Mouse (Mus musculus) embryonic stem cell, embryonic (primary cell): Measurements from ENCODE around the gene Rsbn1.

Experiments
- CTCF ChIA-PET, 4 experiments: fragments of 300-600 bp in 2 of 4; fragments of 350-600 bp in 2 of 4; sonication (Branson Sonifier 250); formaldehyde crosslinking; loops; one replicate each; lab custom pipeline; 2022; ENCODE audit warnings: inconsistent platforms in 2 of 4; lab: Charles Lee
- POLR2A ChIA-PET, 4 experiments: fragments of 300-600 bp in 2 of 4; fragments of 350-600 bp in 2 of 4; sonication (Branson Sonifier 250); formaldehyde crosslinking; loops; one replicate each; lab custom pipeline; 2022; ENCODE audit warnings: antibody characterized with exemption in 4 of 4, inconsistent platforms in 1 of 4; lab: Charles Lee

The Rsbn1 gene

DNA sequence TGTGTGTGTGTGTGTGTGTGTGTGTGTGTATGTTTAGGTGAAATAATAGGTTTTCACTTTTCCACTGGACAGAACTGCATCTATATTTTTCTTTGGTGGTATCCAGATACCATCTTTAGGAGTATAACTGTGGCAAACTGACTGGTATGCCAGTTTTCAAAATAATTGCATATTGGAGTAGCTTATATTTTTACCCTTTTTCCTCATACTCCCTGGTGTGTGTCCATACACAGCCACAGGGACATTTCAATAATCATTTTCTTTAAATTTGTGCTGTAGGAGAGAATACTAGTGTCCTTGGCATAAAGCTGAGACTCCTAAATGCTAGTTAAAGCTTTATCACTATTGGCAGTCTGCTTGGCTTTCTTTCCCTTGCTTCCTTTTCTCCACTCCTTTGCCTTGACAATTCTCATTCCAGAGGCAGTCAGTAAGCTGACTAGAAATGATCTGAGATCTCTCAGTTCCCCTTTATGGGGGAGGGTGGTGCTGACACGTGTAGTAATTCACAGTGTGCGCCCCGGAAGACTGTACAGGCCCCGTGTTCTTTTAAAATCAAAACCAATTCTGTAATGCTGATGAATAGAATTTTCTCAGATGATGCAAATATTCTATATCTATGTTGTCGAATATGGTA is 2.4 kb downstream of the Rsbn1 start:
- POLR2A ChIA-PET: interaction anchor here in 1 of 4 experiments (1.0 to 2.1 kb wide), 5 partner anchors 11 to 96 kb away, joined by 3 to 9 read pairs (median 4); no protein-coding TSS in a partner anchor
- CTCF ChIA-PET: no interaction called here

DNA sequence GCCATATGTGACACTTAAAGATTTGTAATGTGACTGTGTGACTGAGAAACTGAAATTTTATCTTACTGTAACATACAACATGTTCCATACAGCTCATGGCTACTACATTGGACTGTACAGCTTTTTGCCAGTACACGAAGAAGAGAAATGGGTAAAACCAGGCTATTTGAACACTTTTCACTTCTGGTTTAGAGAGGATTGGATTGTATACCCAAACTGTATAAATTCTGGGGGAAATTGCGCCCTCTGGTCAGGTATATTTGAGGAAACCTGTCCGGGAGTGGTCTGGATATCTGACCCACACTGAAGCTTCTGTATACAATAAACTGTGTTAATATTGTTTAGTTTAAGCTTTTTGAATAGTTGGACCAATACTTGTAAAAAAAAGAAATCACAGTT is 2.9 kb downstream of the Rsbn1 start:
- ChIA-PET POLR2A (interaction anchor here in 1 of 4 experiments (0.6 to 2.1 kb wide), 5 partner anchors 10 to 95 kb away, joined by 3 to 9 read pairs (median 4); no protein-coding TSS in a partner anchor), CTCF (no interaction called here)

DNA sequence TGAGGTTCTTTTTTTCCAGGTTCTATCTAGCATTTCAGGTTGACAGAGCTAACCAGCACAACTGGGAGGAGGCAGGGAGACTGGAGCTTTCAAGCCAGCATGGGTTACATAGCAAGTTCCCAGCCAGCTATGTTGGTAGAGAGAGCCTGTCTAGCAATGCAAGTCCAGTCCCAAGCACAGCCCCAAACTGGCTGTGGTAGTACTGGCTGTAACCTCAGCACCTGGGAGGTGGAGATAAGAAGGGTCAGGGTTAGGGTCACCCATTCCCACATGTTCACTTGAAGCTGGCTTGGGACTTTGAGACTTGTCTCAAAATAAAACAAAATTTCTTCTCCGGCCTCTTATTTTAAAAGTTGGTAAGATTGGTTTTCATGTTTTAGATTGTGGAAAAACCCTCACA is 6.2 kb downstream of the Rsbn1 start:
- ChIA-PET CTCF (interaction anchor here in 1 of 4 experiments (0.6 kb wide), 1 partner anchor 183 kb away, joined by 3 read pairs; no protein-coding TSS in a partner anchor), POLR2A (interaction anchor here in 2 of 4 experiments (0.7 to 2.6 kb wide), 3 partner anchors 8 to 222 kb away, joined by 3 to 9 read pairs (median 4); no protein-coding TSS in a partner anchor)

DNA sequence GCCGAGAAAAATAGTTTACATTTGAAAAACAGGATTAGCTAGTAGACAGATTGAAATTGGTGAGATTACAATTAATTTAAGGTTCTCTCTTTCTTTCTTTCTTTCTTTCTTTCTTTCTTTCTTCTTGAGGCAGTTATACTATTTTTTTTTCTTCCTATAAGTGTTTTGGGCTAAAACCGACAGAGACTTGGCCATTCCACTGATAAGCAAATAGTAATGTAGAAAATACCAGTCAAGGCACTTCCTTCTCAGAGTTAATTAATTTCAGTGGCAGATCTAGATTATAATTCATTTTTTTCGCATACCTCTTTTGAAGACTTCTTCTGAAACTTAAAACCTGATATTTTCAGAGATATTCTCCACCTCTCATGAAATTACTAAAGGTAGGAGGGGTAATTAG is 11.4 kb downstream of the Rsbn1 start:
- ChIA-PET POLR2A (interaction anchor here in 2 of 4 experiments (0.6 to 1.7 kb wide), 8 partner anchors 8 to 1971 kb away, joined by 3 to 6 read pairs (median 3); partner anchors contain the start of gene Rsbn1 (in 2 of the 2)), CTCF (no interaction called here)

DNA sequence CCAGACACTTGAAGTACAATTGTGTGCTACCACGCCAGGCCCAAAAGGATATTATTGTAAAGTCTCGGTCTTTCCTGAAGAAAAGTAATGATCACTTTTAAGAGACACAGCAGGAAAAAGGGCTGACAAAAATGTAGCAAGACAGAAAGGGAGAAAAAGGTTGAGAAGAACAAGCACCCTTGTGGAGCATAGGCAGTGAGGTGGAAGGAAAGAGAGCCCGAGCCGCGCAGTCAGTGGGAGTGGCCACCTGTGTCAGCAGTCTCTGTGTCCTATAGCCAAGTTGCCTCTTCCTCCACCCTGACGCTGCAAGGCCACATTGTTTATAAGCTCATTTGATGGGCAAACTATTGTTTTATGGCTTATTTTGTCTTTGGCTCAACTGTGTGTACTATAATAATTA is 13.6 kb downstream of the Rsbn1 start:
- CTCF ChIA-PET: no interaction called here
- POLR2A ChIA-PET: interaction anchor here in 2 of 4 experiments (1.1 to 2.1 kb wide), 3 partner anchors 8 to 13 kb away, joined by 4 to 9 read pairs (median 4); partner anchors contain the start of gene Rsbn1 (in 1 of the 2)

DNA sequence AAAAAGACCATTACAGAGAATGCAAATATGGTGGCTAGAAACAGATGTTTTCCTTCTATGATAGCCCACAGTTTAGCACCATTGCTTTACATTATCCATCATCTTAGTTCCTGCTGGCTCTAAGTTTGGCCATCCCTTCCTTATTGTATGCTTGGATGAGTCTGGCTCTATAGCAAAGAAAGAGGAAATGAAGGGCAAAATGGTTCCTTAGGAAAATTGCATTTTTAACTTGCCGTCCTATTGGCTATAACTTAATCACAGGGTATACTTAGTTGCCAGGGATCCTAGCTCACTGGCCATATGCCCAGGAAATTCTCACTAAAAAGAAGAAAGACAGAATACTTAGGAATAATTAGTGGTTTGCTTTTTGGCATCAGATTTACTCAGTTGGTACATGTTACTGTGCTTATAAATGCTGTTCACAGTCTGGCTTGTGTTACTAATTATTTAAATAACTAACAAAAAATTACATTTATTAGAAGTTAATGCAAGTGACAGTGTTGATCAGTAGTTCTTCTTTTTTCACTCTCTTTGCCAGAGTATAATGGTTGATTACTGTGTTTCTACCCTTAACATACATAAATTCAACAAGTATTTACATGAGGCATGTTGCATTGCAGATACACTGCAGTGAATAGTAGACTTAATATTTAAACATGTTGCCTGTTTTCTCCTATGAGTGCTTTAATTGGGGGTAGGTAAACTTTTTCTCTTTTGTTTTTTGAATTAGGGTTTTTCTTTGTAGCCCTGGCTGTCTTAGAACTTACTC is 31.1 kb downstream of the Rsbn1 start:
- ChIA-PET CTCF (no interaction called here), POLR2A (interaction anchor here in 1 of 4 experiments (0.5 kb wide), 1 partner anchor 89 kb away, joined by 6 read pairs; no protein-coding TSS in a partner anchor)

DNA sequence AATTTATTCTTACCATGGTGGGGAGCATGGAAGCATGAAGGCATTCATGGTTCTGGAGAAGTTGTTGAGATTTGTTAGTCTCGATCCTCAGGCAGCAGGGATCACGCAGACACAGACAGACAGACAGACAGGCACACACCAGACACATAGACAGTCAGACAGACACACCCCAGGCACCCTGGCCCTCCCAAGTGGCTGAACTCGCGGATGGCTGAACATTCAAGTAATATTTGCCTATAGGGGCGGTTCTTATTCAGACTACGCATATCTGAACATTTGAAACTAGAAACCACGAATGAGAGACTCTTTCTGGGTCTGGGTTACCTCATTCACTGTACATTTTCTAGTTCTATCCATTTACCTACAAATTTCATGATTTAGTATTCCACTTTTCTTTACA is 34.7 kb downstream of the Rsbn1 start:
- CTCF ChIA-PET: no interaction called here
- POLR2A ChIA-PET: interaction anchor here in 2 of 4 experiments (1.1 to 1.4 kb wide), 2 partner anchors 18 to 20 kb away, joined by 3 to 4 read pairs; partner anchors contain the start of gene Phtf1 (in 1 of the 2)

DNA sequence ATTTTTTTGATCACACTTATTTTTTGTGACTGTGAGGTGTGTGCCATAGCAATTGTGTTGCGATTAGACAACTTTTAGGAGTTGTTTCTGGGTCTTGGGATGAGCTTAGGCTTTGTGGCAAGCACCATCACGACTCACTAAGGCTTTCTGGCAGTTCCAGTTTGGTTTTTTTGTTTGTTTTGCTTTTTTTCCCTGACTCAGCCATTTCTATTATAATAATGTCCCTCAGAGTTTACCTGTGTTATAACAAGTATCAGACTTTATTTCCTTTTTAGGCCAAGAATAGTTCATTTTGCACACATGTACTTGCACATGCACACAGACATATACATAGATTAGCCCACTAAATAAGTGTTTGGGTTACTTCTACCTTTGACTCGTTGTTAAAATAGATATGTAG is 46.7 kb downstream of the Rsbn1 start:
- POLR2A ChIA-PET: no interaction called here
- CTCF ChIA-PET: no interaction called here

DNA sequence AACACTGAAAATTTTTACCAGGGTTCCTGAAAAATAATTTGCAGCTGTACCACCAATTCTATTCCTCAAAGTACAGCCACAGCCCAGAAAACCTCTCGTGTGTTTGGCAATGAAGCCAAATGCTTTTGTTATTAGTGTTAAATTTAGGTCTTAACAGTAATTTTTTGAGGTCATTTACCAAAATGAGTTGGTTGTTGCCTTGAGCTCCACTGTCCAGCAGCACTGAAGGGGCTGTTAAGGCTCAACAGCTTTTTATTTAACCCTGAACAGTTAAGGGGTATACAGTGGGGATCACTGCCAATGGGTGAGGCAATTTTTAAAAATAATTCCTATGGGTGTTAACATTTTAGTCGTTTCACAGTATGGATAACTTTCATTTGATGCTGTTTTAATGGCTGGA is 53.3 kb downstream of the Rsbn1 start:
- ChIA-PET POLR2A (interaction anchor here in 3 of 4 experiments (0.5 to 4.9 kb wide), 14 partner anchors 11 to 672 kb away, joined by 3 to 21 read pairs (median 3); partner anchors contain the start of gene Rsbn1 (in 3 of the 3)), CTCF (no interaction called here)

DNA sequence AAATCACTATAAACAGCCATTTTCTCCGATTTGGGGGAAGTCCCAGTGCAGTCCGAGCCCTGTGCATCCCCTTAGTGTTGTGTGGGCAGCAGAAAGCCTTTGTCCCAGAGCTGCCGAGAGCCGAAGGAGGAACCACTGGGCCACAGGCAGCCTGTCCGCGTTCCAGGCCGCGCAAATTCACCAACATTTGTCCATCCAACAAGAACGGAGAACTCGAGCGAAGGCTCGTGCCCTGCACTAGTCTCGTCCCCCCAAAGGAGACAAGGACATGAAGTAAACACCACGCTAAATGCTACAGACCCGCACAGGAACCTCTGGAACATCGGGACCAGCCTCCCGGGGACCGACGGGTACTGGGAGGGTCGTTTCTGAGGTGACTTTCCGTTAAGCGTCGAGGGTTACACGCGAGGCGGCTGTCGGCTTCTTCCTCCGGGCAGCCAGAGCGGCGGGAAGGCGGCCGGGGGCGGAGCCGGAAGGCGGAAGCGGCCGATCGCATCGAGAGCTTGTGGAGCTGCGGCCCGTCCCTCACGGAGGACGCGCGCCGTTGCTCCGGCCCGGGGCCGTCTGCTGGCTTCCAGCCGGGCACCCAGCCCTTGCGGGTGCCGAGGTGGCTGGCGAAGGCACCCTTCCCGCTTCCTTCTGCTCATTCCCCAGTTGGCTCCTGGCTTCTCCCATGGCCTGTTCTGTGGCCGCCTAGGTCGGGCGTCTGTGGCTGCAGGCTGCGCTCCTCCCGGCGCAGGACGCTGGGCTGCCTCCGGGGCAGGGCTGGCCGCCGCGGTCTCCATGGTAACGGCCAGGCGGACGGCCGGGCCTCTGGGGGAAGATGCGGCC is 54.2 kb downstream of the Rsbn1 start, which contains the start of gene Phtf1:
Gene Phtf1, plus strand, starts transcription at position 250 of the 831 bp plus-strand sequence.
- CTCF ChIA-PET: no interaction called here
- POLR2A ChIA-PET: interaction anchor here in 3 of 4 experiments (0.5 to 4.9 kb wide), 23 partner anchors 9 to 707 kb away, joined by 3 to 21 read pairs (median 3); partner anchors contain the start of gene Rsbn1 (in 3 of the 3)

DNA sequence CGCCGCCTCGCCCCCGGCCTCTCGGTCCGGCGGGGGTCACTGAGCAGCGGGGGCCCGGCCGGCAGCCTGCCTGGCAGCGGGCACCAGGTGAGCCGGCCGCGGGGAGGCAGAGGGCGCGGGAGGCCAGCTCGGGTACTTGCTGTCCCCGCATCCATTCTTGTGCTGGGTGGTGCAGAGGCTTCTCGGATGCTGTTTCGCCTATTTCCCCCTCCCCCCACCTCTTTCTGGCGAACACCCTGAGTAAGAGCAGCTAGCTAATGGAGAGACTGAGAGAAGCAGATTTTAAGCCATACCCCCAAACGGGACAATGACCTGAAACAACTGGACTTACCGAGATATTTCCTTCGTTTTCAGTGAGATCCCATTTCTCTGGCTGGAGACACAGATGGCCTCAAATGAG is 54.8 kb downstream of the Rsbn1 start:
- POLR2A ChIA-PET: interaction anchor here in 3 of 4 experiments (0.5 to 4.9 kb wide), 15 partner anchors 9 to 706 kb away, joined by 3 to 21 read pairs (median 3); partner anchors contain the start of gene Rsbn1 (in 2 of the 3)

DNA sequence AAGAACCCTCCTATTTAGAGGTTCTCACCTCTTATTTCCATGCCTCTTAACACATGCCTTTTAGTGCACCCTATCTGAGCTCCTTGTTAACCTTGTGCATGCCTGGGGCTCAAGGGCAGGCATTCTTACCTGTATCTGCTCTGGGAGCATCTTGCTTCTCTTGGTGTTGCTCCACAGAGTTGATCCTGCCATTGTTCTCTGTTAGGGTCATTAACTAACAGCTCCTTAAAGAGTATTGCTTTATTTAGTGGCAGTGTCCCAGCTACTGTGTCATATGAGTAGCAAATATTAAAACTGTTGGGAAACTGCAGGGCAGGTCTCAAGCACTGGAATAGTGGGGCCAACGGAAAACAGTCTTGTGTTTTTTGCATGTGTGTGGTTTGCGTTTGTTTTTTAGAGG is 57.2 kb downstream of the Rsbn1 start:
- CTCF ChIA-PET: interaction anchor here in 2 of 4 experiments (0.5 to 0.7 kb wide), 2 partner anchors 84 to 731 kb away, joined by 3 read pairs; no protein-coding TSS in a partner anchor
- POLR2A ChIA-PET: no interaction called here

More for the DNA sequence above, 54.8 kb downstream of the Rsbn1 start:
- CTCF ChIA-PET: no interaction called here

DNA sequence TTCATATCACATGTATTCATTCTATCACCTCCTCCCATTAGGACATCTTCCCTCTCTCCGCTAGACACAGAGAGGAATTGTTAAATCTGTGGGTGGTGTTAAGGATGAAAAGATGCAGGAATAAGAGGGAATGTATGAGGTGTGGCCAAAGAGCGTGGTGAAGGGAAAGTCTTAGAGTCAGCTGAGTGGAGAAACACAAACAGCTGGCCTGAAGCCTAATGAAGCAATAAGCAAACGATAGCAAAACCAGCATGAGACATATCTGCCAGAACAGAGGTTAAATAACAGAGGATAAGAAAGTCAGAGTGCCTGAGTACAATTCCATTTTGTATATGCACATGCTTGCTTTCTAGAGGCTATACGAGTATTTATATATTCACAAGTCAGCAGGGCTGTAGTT is 70.6 kb downstream of the Rsbn1 start:
- CTCF ChIA-PET: no interaction called here
- POLR2A ChIA-PET: no interaction called here

DNA sequence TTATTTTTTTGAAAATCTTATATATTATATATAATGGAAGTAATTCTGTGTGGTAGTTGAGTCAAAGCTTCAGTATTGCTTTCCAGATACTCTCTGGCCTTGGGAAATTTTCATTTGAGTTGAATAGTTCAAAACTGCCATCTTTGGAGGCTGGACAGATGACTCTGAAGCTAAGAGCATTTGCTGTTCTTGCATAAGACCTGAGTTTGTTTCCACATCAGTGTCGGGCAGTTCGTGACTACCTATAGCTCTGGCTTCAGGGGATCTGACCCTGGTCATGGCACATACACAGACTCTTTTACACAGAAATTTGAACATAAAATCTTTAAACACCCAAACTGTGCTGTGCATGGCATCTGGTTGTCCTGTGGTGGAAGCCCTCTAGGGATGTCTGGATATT is 71.3 kb downstream of the Rsbn1 start:
- POLR2A ChIA-PET: interaction anchor here in 1 of 4 experiments (1.4 to 1.7 kb wide), 2 partner anchors 11 to 18 kb away, joined by 3 to 4 read pairs; partner anchors contain the start of gene Phtf1
- CTCF ChIA-PET: no interaction called here

DNA sequence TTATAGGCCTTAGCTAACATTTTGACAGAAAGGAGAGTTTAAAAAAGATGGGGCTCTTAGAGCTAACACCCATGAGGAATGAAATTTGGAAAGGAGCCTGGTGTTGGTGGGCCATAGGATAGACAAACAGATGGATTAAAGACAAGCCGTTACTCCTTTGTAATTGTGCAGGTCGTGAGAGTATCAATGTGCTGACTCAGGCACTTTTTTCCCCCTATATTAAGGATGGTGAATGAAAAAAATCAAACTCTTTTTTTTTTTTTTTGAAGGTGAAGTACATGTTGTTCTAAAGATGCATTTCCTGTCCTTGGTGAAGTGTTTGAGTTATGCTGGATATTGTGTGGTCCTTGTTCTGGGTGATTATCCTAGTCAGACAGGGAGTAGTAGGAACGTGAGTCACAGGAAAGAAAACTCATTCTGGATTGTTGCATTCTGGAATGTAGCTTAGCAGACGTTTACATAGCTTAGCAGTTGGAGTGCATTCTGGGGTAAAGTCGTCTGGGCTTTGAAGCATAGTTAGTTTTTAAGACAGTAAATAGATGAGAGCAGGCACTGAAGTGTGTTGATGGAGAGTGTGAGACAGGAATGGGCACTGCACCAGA is 74.0 kb downstream of the Rsbn1 start:
- ChIA-PET POLR2A (interaction anchor here in 1 of 4 experiments (0.7 kb wide), 1 partner anchor 9 kb away, joined by 4 read pairs; no protein-coding TSS in a partner anchor), CTCF (no interaction called here)

DNA sequence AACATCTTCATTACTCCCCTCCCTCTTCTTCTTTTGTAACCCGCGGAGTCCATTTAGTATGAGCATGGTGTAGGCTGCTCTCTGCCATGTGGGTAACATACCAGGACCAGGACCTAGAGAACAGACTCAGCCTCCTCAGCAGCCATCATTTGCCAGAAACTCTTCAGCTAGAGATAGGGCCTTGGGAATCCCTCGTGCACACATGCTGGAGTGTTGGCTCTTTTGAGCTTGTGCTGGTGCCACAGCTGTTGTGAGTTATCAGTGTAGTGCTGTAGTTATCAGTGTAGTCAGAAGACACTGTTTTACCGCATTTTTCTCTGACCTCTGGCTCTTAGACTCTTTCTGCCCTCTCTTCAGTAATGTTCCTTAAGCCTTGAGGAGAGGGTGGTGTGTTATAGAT is 75.4 kb downstream of the Rsbn1 start:
- CTCF ChIA-PET: no interaction called here
- POLR2A ChIA-PET: interaction anchor here in 1 of 4 experiments (1.0 to 1.7 kb wide), 2 partner anchors 15 to 754 kb away, joined by 3 to 5 read pairs; no protein-coding TSS in a partner anchor

DNA sequence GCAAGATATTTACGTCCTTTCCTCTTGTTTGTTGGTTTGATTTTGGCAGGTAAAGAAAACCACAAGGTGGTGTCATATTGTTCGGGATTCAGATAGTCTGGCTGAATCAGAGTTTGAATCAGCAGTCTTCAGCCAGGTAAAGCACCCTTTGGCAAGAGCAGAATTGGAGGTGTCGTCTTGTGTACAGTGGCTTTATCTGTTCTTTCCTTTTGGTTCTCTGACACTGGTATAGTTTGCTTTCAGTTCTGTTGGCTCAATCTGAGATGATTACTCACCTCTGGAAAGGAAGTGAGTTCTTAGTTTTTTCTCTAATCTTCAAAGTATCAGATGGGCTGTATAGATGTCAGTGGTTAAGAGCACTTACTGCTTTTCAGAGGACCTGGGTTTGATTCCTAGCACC is 77.4 kb downstream of the Rsbn1 start:
- CTCF ChIA-PET: no interaction called here
- POLR2A ChIA-PET: no interaction called here

DNA sequence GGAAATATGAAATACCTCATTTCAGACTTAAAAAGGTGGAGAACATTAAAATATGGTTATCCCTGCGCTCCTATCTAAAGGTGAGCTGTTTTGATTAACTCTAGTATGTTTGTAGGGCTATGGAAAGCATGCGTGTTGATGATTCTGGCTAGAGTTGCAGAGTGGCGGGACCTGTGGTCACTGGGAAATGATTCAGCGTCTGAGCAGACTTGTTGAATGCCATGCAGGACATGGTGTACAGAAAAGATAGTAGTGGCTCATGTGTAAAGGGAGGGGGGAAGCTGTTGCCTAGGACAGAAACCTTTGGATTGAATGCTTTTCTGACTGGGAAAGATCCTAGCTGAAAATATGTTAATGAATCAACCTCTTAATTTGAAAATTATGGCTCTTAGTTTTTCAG is 84.8 kb downstream of the Rsbn1 start:
- ChIA-PET POLR2A (interaction anchor here in 1 of 4 experiments (1.2 kb wide), 1 partner anchor 13 kb away, joined by 3 read pairs; no protein-coding TSS in a partner anchor), CTCF (no interaction called here)
